ENCODE assay signal across 8 mouse cellular contexts in the genomic region with DNA sequence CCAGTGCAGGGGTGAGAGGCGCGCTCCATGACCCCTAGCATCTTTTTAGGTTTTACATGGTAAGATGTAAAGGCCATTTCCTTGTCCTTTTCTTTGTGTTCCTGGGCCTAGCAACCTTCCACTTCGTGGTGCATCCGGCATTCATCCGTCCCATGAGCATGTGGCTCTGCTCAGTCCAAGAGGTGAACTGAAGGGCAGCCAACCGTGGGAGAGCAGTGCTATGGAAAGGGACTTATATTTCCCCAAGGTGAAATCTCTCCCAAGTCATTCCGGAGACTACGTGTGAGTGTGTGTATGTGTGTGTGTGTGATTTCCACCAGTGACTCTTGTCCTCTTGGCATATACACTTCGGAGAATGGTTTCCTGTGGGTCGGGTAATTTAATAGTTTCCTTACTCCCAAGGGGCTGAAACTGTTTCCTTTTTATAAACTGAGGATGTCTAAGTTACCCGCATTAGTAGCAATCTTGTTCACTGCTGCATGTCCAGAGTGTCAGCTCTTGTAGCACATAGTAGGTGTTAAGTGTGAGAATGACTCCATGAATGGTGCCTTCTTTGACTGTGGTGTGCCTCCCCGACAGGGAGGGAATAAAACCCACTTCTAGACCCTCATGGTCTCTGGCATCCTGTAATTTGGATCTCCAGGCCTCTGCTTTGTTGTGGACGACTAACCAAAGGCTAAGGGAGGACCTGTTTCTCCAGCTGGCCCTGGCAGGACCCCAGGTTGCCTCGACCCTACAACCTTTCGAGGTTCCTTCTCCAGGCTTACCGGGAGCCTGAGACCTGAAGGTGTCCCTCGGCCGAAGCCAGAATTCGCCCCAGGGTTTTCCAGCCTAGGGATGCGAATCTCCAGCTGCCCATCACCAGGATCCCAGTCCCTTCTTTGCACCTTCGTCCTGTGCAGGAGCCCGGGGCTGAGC. TPM values are rescaled to one million over a fixed set of nuclear protein-coding genes. Genes with fewer than 3 reads are reported as not detected.
DNase-seq lines count a peak whose midpoint lies in the region; ATAC-seq and TF ChIP-seq lines count a peak whose summit lies in the region.

No protein-coding gene starts in this region.

- H3K27me3 ChIP-seq in liver, embryonic 12.5 days (replicated peaks) = peaks cover 52% of the 10 kb centered on the region

- peaks cover 13% of the 10 kb centered on the region for H3K36me3 ChIP-seq in liver, embryonic 12.5 days

- TF ChIP-seq CTCF in gastrocnemius, adult 2 months (IDR thresholded peaks at IDR 0.05) = no peak
- no peak for TF ChIP-seq CTCF in cortical plate, adult 2 months (IDR thresholded peaks at IDR 0.05; ENCODE audit: extremely low read depth, insufficient read depth, low read length)

- peak overlapping the region; percentile 95 for H3K4me2 ChIP-seq in liver, embryonic 12.5 days

- TF ChIP-seq POLR2A in cortical plate, adult 2 months (IDR thresholded peaks at IDR 0.05; ENCODE audit: extremely low read depth, insufficient read depth, low read length) = no peak

- peak overlapping the region; percentile 85 for H3K27ac ChIP-seq in gastrocnemius, adult 2 months
- no peak overlapping the region for H3K27ac ChIP-seq in cortical plate, adult 2 months (ENCODE audit: insufficient read depth, low read length)
- peak overlapping the region; percentile 80 for H3K27ac ChIP-seq in liver, embryonic 12.5 days

- no peaks in the 10 kb centered on the region for H3K9me3 ChIP-seq in liver, embryonic 12.5 days (replicated peaks)

- peak overlapping the region; percentile 86 for H3K9ac ChIP-seq in liver, embryonic 12.5 days

- H3K4me3 ChIP-seq in gastrocnemius, adult 2 months = peak overlapping the region; percentile 91
- H3K4me3 ChIP-seq in cortical plate, adult 2 months (ENCODE audit: insufficient read depth, low read length) = peak overlapping the region; percentile 55
- H3K4me3 ChIP-seq in liver, embryonic 12.5 days = peak overlapping the region; percentile 89

- DNase-seq in gastrocnemius, adult 2 months = no peak
- no peak for DNase-seq in gastrocnemius, postnatal 10 days
- DNase-seq in heart, postnatal 25 days (ENCODE audit: low spot score) = peak; percentile 27
- DNase-seq in c-Kit-positive CD71-positive TER-119-positive erythroid progenitor cells, embryonic 14.5 days (ENCODE audit: low spot score) = no peak
- no peak for DNase-seq in urinary bladder, postnatal 14 days (ENCODE audit: low spot score)
- no peak for DNase-seq in thymus, postnatal 36 days

- 45% methylated on average over 22 of the region's 22 CpGs for WGBS in liver, embryonic 12.5 days (ENCODE audit: insufficient replicate concordance)

- H3K4me1 ChIP-seq in cortical plate, adult 2 months (ENCODE audit: control insufficient read depth, insufficient read depth, low read length) = peaks cover 3% of the 10 kb centered on the region
- H3K4me1 ChIP-seq in liver, embryonic 12.5 days = peaks cover 52% of the 10 kb centered on the region

- intact Hi-C loops in gastrocnemius, adult 2 months (cut with DNase I) = loop anchor here (1.0 to 10.0 kb wide), 4 partner anchors 31 to 351 kb away; a partner anchor contains a TSS
- intact Hi-C loops in heart, postnatal 25 days (cut with DNase I) = no loop called here

- ATAC-seq in liver, embryonic 12.5 days = no peak

RNA-seq across cellular contexts. Expression of a gene that starts 1.2 kb away (rescaled TPM):
- total RNA-seq in gastrocnemius, adult 2 months (2021) = 1 to 10 TPM; 5.3 to 5.9 TPM
- total RNA-seq in gastrocnemius, postnatal 10 days (2021) = 10 to 100 TPM; 14.6 to 22.1 TPM
- polyA plus RNA-seq in cortical plate, adult 2 months (2012; rRNA removed) = 26.7 and 32.9 TPM in 2 replicates
- total RNA-seq in heart, postnatal 25 days (2021) = 10 to 100 TPM; 15.8 to 18.7 TPM
- 1.9 TPM in 2 replicates for polyA plus RNA-seq in liver, embryonic 12.5 days (2016; fragmentation: Nextera tagmentation; extraction: Ambion mirVana)

RNA-seq across cellular contexts. Expression of a gene that starts 33.4 kb away (rescaled TPM):
- total RNA-seq in gastrocnemius, adult 2 months (2021) = 1 to 10 TPM; 8.0 to 10.0 TPM
- total RNA-seq in gastrocnemius, postnatal 10 days (2021) = 10 to 100 TPM; 11.8 to 17.2 TPM
- 22.6 and 22.8 TPM in 2 replicates for polyA plus RNA-seq in cortical plate, adult 2 months (2012; rRNA removed)
- 10 to 100 TPM; 14.1 to 17.5 TPM for total RNA-seq in heart, postnatal 25 days (2021)
- polyA plus RNA-seq in liver, embryonic 12.5 days (2016; fragmentation: Nextera tagmentation; extraction: Ambion mirVana) = 10.3 and 10.8 TPM in 2 replicates
